Mouse (Mus musculus) intestine, postnatal 0 days (tissue): Measurements from ENCODE around the gene Nyap1. TPM values are rescaled to one million over a fixed set of nuclear protein-coding genes. Genes with fewer than 3 reads are reported as not detected.

Experiments
- ATAC-seq: fragments of 200-750 bp; cut with Nextera tagmentation; 2 replicates; pipeline ENCODE4 v1.8.0; 2017; ENCODE audit warnings: mild to moderate bottlenecking, moderate TSS enrichment, moderate library complexity
- H3K27ac ChIP-seq: fragments of 300-500 bp; sonication (generic); 2 replicates; pipeline ENCODE4 v1.5.1; 2014; ENCODE audit warnings: mild to moderate bottlenecking, low read depth, low read length, moderate library complexity
- H3K27me3 ChIP-seq: fragments of 300-500 bp; sonication (generic); replicated peaks from 2 replicates; pipeline ENCODE4 v1.6.1; 2014; ENCODE audit warnings: low read length, mixed read lengths; ENCODE audit not compliant: control insufficient read depth, insufficient read depth
- H3K36me3 ChIP-seq: fragments of 300-500 bp; sonication (generic); 2 replicates; pipeline ENCODE4 v1.6.1; 2014; ENCODE audit warnings: mild to moderate bottlenecking, moderate library complexity; ENCODE audit not compliant: control insufficient read depth, insufficient read depth
- H3K4me1 ChIP-seq: fragments of 300-500 bp; sonication (generic); replicated peaks from 2 replicates; pipeline ENCODE4 v1.6.1; 2014; ENCODE audit warnings: antibody characterized with exemption, low read length, mixed read lengths; ENCODE audit not compliant: control insufficient read depth, insufficient read depth
- H3K4me2 ChIP-seq: fragments of 300-500 bp; sonication (generic); replicated peaks from 2 replicates; pipeline ENCODE4 v1.6.1; 2014; ENCODE audit warnings: low read depth, mild to moderate bottlenecking, moderate library complexity
- H3K4me3 ChIP-seq: fragments of 300-500 bp; sonication (generic); 2 replicates; pipeline ENCODE4 v1.5.1; 2014; ENCODE audit warnings: low read depth, low read length
- H3K9ac ChIP-seq: fragments of 300-500 bp; sonication (generic); 2 replicates; pipeline ENCODE4 v1.6.1; 2014; ENCODE audit warnings: mild to moderate bottlenecking, low read depth, low read length
- H3K9me3 ChIP-seq: fragments of 300-500 bp; sonication (generic); 2 replicates; pipeline ENCODE4 v1.6.1; 2016; ENCODE audit warnings: mixed run types; ENCODE audit not compliant: control insufficient read depth
- CTCF ChIP-seq: sonication (generic); IDR thresholded peaks from 2 replicates; pipeline ENCODE4 v1.5.1; 2016; ENCODE audit warnings: low read depth, mild to moderate bottlenecking, control low read depth, antibody characterized with exemption, moderate library complexity
- WGBS: fragments of 180-500 bp; shearing (Covaris S2); extraction: QIAGEN DNeasy Blood & Tissue Kit; methylation state at CpG from one replicate; pipeline ENCODE4 v1.1.7; 2014; 5-methylcytosine and 5-hydroxymethylcytosine counted together
- polyA plus RNA-seq: library from polyadenylated mRNA; unstranded; fragments of >200 nt; fragmentation: Nextera tagmentation; extraction: Ambion mirVana; gene quantifications from 2 replicates; pipeline ENCODE4 v1.2.1, GENCODE M21; 2015

Gene Nyap1
- 1.6 and 2.0 TPM in 2 replicates for polyA plus RNA-seq

GRCm38 (mm10) chr5:137741023-137741931, at the start of gene Nyap1:
TSS of gene Nyap1 (minus strand) at chr5:137741607.
- Histone ChIP-seq H3K9me3 (no peaks in the 10 kb centered on the region), H3K27me3 (no peaks in the 10 kb centered on the region), H3K36me3 (no peaks in the 10 kb centered on the region; the same call in 1 of the 2 replicates), H3K4me3 (peak within 1 kb of the TSS; percentile 65), H3K4me1 (no peaks in the 10 kb centered on the region), H3K9ac (peak within 1 kb of the TSS; percentile 62), H3K27ac (peak within 1 kb of the TSS; percentile 83), H3K4me2 (peak within 1 kb of the TSS; percentile 92)
- WGBS, result under 1% methylated on average over 69 of the region's 71 CpGs
- TF ChIP-seq CTCF, result peak; percentile 87
- ATAC-seq, result peak; percentile 88

- ATAC-seq, result no peak
- TF ChIP-seq CTCF, result no peak
- 91% methylated on average over 2 of the region's 2 CpGs for WGBS
These were observed 47.6 kb upstream of the Nyap1 start for GRCm38 (mm10) chr5:137788946-137789531.

GRCm38 (mm10) chr5:137788171-137788570, 46.8 kb upstream of the Nyap1 start:
- H3K27me3 ChIP-seq, result no peaks in the 10 kb centered on the region
- no peaks in the 10 kb centered on the region for H3K9me3 ChIP-seq
- H3K4me3 ChIP-seq, result peak overlapping the region; percentile 72; the same call in 1 of the 2 replicates
- TF ChIP-seq CTCF, result no peak
- ATAC-seq, result no peak
- peak overlapping the region; percentile 77 for H3K4me2 ChIP-seq
- peaks cover 18% of the 10 kb centered on the region for H3K4me1 ChIP-seq
- H3K27ac ChIP-seq, result no peak overlapping the region
- peaks cover 12% of the 10 kb centered on the region for H3K36me3 ChIP-seq
- no peak overlapping the region for H3K9ac ChIP-seq
- 75% methylated on average over 24 of the region's 24 CpGs for WGBS

More at GRCm38 (mm10) chr5:137788946-137789531, 47.6 kb upstream of the Nyap1 start:
- H3K4me2 ChIP-seq, result no peak overlapping the region
- no peak overlapping the region for H3K9ac ChIP-seq
- no peak overlapping the region for H3K4me3 ChIP-seq
- H3K27me3 ChIP-seq, result no peaks in the 10 kb centered on the region
- no peaks in the 10 kb centered on the region for H3K9me3 ChIP-seq
- peaks cover 12% of the 10 kb centered on the region; the same call in 1 of the 2 replicates for H3K4me1 ChIP-seq
- H3K27ac ChIP-seq, result no peak overlapping the region
- peaks cover 3% of the 10 kb centered on the region for H3K36me3 ChIP-seq

- peaks cover 19% of the 10 kb centered on the region for H3K36me3 ChIP-seq
- H3K9ac ChIP-seq, result peak within 1 kb of the TSS; percentile 66
- peak; percentile 92 for TF ChIP-seq CTCF
- peak within 1 kb of the TSS; percentile 72 for H3K4me3 ChIP-seq
- under 1% methylated on average over 48 of the region's 48 CpGs for WGBS
- H3K9me3 ChIP-seq, result no peaks in the 10 kb centered on the region
- H3K4me1 ChIP-seq, result peaks cover 18% of the 10 kb centered on the region
- H3K27me3 ChIP-seq, result no peaks in the 10 kb centered on the region
- H3K27ac ChIP-seq, result peak within 1 kb of the TSS; percentile 97
- H3K4me2 ChIP-seq, result peak within 1 kb of the TSS; percentile 93
- ATAC-seq, result peak; percentile 75
These were observed 45.9 kb upstream of the Nyap1 start, which contains the start of the genes Mepce and Zcwpw1 for GRCm38 (mm10) chr5:137787151-137787928. TSS of gene Mepce (minus strand) at chr5:137787655. TSS of gene Zcwpw1 (plus strand) at chr5:137787798.

- TF ChIP-seq CTCF, result no peak
- peak overlapping the region; percentile 93 for H3K4me2 ChIP-seq
- peak overlapping the region; percentile 97 for H3K27ac ChIP-seq
- ATAC-seq, result peak; percentile 84
- no peaks in the 10 kb centered on the region for H3K9me3 ChIP-seq
- under 1% methylated on average over 74 of the region's 79 CpGs for WGBS
- H3K27me3 ChIP-seq, result no peaks in the 10 kb centered on the region
- peak overlapping the region; percentile 66 for H3K9ac ChIP-seq
- peaks cover 30% of the 10 kb centered on the region for H3K36me3 ChIP-seq
- H3K4me3 ChIP-seq, result peak overlapping the region; percentile 72
- H3K4me1 ChIP-seq, result peaks cover 18% of the 10 kb centered on the region
These were observed 44.9 kb upstream of the Nyap1 start for GRCm38 (mm10) chr5:137786109-137786942.
